Mouse (Mus musculus): ENCODE measurements around the gene Ubap1.

The Ubap1 gene

DNA sequence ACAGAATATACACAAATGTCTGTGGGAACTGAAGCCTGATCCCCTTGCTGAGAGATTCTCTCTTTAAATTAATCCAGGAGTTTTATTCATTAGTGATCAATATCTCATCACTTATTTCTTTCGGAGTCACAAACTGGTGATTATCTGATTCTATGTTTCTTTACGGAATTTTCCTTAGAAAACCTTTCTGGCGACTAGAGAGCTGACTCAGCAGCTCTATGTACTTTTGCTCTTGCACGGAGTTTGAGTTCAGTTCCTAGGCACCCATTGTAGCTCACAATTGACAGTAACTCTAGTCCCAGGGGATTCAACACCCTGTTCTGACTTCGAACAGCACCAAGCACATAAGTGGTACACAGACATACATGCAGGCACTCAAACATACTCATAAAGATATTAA, 90.1 kb downstream of the Ubap1 start:
- DNase-seq (ENCODE audit: low read depth): no peak

Data from NIH3T3 (cell line).